Mouse (Mus musculus) liver, embryonic 14.5 days (tissue): Measurements from ENCODE around the gene St8sia6. TPM values are rescaled to one million over a fixed set of nuclear protein-coding genes. Genes with fewer than 3 reads are reported as not detected.

ENCODE experiments used
- ATAC-seq: fragments of 200-750 bp; cut with Nextera tagmentation; 2 replicates; pipeline ENCODE4 v1.8.0; 2017; ENCODE audit warnings: moderate number of reproducible peaks, mild to moderate bottlenecking, moderate library complexity; ENCODE audit not compliant: insufficient read depth
- DNase-seq, 3 experiments: peaks; one replicate each; pipeline ENCODE4 v3.0.0-alpha.2; 2012 to 2013; ENCODE audit warnings: low read depth in 3 of 3, low spot score in 3 of 3
- H3K27ac ChIP-seq: fragments of 300-500 bp; sonication (generic); 2 replicates; pipeline ENCODE4 v1.5.1; 2014; ENCODE audit warnings: moderate library complexity, mild to moderate bottlenecking, control low read depth, inconsistent platforms
- H3K27me3 ChIP-seq: fragments of 300-500 bp; sonication (generic); 2 replicates; pipeline ENCODE4 v1.6.1; 2014; ENCODE audit warnings: mild to moderate bottlenecking, low read length, moderate library complexity; ENCODE audit not compliant: control insufficient read depth, insufficient read depth
- H3K36me3 ChIP-seq: fragments of 300-500 bp; sonication (generic); replicated peaks from 2 replicates; pipeline ENCODE4 v1.6.1; 2014; ENCODE audit warnings: low read depth; ENCODE audit not compliant: control insufficient read depth, insufficient read depth
- H3K4me1 ChIP-seq, 2 experiments: fragments of 200-500 bp in 1 of 2; fragments of 300-500 bp in 1 of 2; sonication (generic) in 1 of 2; replicated peaks; 2 replicates each; pipeline ENCODE4 v1.6.1; 2012 to 2014; ENCODE audit warnings: antibody characterized with exemption in 1 of 2, inconsistent platforms in 1 of 2, low read length in 1 of 2; ENCODE audit not compliant: control insufficient read depth in 2 of 2, insufficient read depth in 2 of 2
- H3K4me2 ChIP-seq: fragments of 300-500 bp; sonication (generic); 2 replicates; pipeline ENCODE4 v1.6.1; 2014; ENCODE audit warnings: low read depth, mild to moderate bottlenecking, control low read depth, moderate library complexity
- H3K4me3 ChIP-seq, 2 experiments: fragments of 200-500 bp in 1 of 2; fragments of 300-500 bp in 1 of 2; sonication (generic) in 1 of 2; 2 replicates each; pipeline ENCODE4 v1.5.1; 2012 to 2014; ENCODE audit warnings: low read depth in 2 of 2, low read length in 2 of 2, mild to moderate bottlenecking in 2 of 2, control low read depth in 1 of 2, inconsistent platforms in 1 of 2, moderate library complexity in 1 of 2; ENCODE audit not compliant: insufficient read depth in 1 of 2
- H3K9ac ChIP-seq: fragments of 300-500 bp; sonication (generic); replicated peaks from 2 replicates; pipeline ENCODE4 v1.6.1; 2014; ENCODE audit warnings: mild to moderate bottlenecking, control low read depth, moderate library complexity
- H3K9me3 ChIP-seq: fragments of 300-500 bp; sonication (generic); 2 replicates; pipeline ENCODE4 v1.6.1; 2016; ENCODE audit warnings: low read length, mixed read lengths; ENCODE audit not compliant: control insufficient read depth
- CTCF ChIP-seq: IDR thresholded peaks from 2 replicates; pipeline ENCODE4 v1.5.1; 2016; ENCODE audit warnings: antibody characterized with exemption, low read depth, control low read depth
- EP300 ChIP-seq: IDR thresholded peaks from 2 replicates; pipeline ENCODE4 v1.6.1; 2016; ENCODE audit warnings: antibody characterized with exemption, low read depth
- WGBS: fragments of 180-500 bp; shearing (Covaris S2); extraction: QIAGEN DNeasy Blood & Tissue Kit; methylation state at CpG from one replicate; pipeline ENCODE4 v1.1.7; 2014; ENCODE audit not compliant: insufficient replicate concordance; 5-methylcytosine and 5-hydroxymethylcytosine counted together
- polyA plus RNA-seq, 2 experiments: library from polyadenylated mRNA; depleted of rRNA in 1 of 2; stranded (reverse) in 1 of 2; unstranded in 1 of 2; fragments of >200 nt; fragmentation: Nextera tagmentation in 1 of 2; extraction: Ambion mirVana in 1 of 2; gene quantifications; 2 replicates each; pipeline versions ENCODE4 v1.2.1 to v1.2.3; 2012 to 2014

Gene St8sia6
- polyA plus RNA-seq, 2 experiments, result 0.01 TPM; not detected in 1

DNA sequence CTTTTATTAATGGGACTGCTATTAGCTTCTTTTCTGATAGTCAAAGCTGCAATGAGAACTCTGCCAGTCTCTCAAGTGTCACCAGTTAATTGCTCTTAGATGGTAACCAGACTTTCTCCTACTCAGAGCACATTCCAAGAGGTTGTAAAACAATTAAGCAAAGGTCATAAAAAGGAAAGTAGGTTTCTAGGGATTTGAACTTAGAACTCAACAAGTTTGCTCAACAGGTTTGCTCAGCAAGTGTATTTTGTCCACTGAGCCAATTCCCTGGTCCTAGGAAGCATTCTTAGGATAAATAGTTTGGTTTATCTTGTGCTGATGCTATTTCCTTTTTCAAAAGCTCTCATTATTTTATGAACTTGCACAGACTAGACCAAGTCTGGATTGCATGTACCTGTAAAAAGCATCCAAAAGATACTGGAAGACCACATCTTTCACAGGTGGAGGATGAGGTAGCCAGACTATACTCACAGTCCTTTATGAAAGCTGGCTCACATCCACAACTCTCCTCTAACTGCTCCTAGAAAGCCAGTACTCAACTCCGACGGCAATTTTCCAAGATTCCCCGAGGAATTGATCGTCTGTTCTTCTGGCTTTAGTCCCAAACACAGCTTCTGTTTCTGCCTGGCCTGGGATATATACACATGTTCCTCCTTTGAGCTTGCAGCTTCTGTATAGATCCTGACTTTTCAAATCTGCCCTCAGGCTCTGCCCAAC lies 111.2 kb downstream of the St8sia6 start:
- no peak overlapping the region for H3K4me2 ChIP-seq
- H3K9ac ChIP-seq, result no peak overlapping the region
- no peak overlapping the region for H3K4me3 ChIP-seq
- ATAC-seq (no peak), DNase-seq (no peak)
- H3K27me3 ChIP-seq, result no peaks in the 10 kb centered on the region
- no peaks in the 10 kb centered on the region for H3K9me3 ChIP-seq
- no peak overlapping the region for H3K27ac ChIP-seq
- no peaks in the 10 kb centered on the region for H3K36me3 ChIP-seq
- TF ChIP-seq CTCF, result no peak
- no peak for TF ChIP-seq EP300
- WGBS, result 73% methylated on average over 4 of the region's 4 CpGs
- no peaks in the 10 kb centered on the region for H3K4me1 ChIP-seq

DNA sequence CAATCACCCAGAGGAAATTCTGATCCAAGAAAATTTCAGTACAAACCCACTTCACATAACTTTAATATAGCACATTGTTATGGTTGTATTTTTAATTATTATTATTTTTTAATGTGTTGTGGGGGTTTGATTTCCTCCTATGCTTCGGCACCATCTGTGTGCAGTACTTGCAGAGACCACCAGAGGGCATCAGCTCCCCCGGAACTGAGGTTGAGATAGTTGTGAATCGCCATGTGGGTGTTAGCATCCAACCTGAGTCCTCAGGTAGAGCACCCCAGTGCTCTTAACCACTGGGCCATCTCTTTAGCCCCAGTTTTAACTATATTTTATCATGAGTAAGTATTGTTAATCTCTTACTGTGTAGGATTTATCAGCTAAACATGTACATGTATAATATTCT lies 120.9 kb downstream of the St8sia6 start:
- DNase-seq (peak; percentile 2 to 13 (median 9)), ATAC-seq (no peak)
- Histone ChIP-seq H3K36me3 (no peaks in the 10 kb centered on the region), H3K27me3 (no peaks in the 10 kb centered on the region), H3K4me2 (no peak overlapping the region), H3K4me1 (no peaks in the 10 kb centered on the region), H3K9ac (no peak overlapping the region), H3K27ac (no peak overlapping the region), H3K4me3 (no peak overlapping the region), H3K9me3 (no peaks in the 10 kb centered on the region)
- TF ChIP-seq CTCF (peak; percentile 88), EP300 (no peak)
- WGBS, result 48% methylated on average over 3 of the region's 3 CpGs

DNA sequence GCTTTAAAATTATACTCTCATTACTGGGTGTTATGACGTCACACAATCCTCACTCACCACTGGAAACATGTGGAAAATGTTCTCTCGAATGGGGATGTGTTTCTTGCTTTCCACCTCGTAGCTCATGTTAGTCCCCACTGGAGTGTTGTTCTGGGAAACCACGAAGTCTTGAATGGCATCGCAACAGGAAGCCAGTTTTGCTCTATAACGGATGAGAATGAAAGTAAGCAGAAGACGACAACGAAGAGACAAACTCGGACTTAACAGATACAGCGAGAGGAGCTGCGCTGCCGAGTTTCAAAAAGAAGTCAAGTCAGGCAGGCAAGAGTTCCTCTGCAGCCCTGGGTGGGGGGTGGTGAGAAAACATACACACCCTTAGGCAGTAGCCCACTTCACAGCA lies 121.4 kb downstream of the St8sia6 start:
- TF ChIP-seq CTCF (no peak), EP300 (no peak)
- Histone ChIP-seq H3K9me3 (no peaks in the 10 kb centered on the region), H3K4me2 (no peak overlapping the region), H3K9ac (no peak overlapping the region), H3K4me1 (no peaks in the 10 kb centered on the region), H3K27ac (no peak overlapping the region), H3K4me3 (no peak overlapping the region), H3K36me3 (no peaks in the 10 kb centered on the region), H3K27me3 (no peaks in the 10 kb centered on the region)
- 38% methylated on average over 12 of the region's 12 CpGs for WGBS
- no peak for ATAC-seq
- DNase-seq, result no peak

DNA sequence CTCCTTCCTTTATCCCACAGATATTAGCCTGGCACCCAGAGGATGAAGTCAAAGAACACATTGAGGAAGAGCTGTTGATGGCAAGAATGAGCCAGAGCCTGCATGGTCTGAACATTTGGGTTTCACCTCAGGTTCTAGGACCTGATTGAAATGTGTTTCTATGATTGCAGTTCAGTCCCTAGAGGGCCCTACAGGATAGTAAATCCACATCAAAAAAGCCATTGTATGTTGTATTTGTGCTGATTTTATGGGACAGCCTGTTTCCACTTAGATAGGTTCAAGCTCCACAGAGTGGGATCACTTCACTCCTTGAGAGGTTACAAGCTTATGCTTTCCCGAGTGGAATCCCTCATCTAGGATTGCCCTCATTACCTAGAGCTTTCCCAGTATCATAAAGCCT lies 159.0 kb downstream of the St8sia6 start:
- H3K9ac ChIP-seq, result no peak overlapping the region
- H3K27me3 ChIP-seq, result no peaks in the 10 kb centered on the region
- ATAC-seq (no peak), DNase-seq (no peak)
- no peak for TF ChIP-seq CTCF
- TF ChIP-seq EP300, result no peak
- H3K9me3 ChIP-seq, result no peaks in the 10 kb centered on the region
- no peak overlapping the region for H3K4me2 ChIP-seq
- 24% methylated on average over 1 of the region's 1 CpGs for whole genome bisulfite sequencing
- no peak overlapping the region for H3K4me3 ChIP-seq
- no peak overlapping the region for H3K27ac ChIP-seq
- H3K36me3 ChIP-seq, result no peaks in the 10 kb centered on the region
- H3K4me1 ChIP-seq, result no peaks in the 10 kb centered on the region

DNA sequence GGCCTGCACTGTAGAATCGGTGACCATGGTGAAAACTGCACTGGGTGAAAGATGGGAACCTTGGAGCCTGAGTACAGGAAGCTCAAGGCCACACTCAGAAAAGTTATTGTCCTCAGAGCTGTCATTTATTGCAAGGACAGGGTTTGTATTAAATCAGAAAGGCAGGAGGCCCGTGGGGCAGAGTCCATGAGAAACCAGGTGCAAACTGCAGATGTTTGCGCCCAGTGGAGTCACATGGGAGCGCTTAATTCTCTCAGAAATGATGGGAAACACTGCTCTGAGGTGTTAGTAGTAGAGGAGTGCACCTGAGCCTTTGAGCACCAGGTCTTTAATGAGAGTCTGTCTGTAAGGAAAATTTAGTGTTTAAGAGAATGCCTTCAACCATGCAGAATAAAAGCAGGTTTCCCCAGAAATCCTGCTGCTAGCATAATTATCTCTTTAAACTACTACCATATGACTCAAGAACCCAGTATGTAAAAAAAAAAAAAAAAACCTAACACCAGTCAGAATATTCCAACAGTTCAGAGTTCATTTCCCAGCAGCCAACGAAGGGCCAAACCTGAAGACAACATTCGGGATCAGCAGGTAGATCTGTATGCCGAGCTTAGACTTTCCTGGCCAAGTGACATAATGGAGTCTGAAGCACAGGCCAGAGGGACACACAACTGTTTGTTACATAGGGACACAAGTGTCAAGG lies 163.6 kb downstream of the St8sia6 start:
- Histone ChIP-seq H3K4me1 (no peaks in the 10 kb centered on the region), H3K36me3 (no peaks in the 10 kb centered on the region), H3K9me3 (no peaks in the 10 kb centered on the region), H3K27ac (no peak overlapping the region), H3K4me2 (no peak overlapping the region), H3K9ac (no peak overlapping the region), H3K4me3 (no peak overlapping the region), H3K27me3 (no peaks in the 10 kb centered on the region)
- 58% methylated on average over 7 of the region's 7 CpGs for WGBS
- no peak for ATAC-seq
- DNase-seq, result no peak
- TF ChIP-seq CTCF (no peak), EP300 (no peak)
